Mouse (Mus musculus) hindbrain, embryonic 11.5 days (tissue): ENCODE measurements around the gene Iscu. TPM values are rescaled to one million over a fixed set of nuclear protein-coding genes. Genes with fewer than 3 reads are reported as not detected.
A peak's percentile ranks its signal among the peaks of the same experiment; 100 is the strongest.

Experiments used
- ATAC-seq: fragments of 200-750 bp; cut with Nextera tagmentation; 2 replicates; pipeline ENCODE4 v1.8.0; 2017; ENCODE audit warnings: mild to moderate bottlenecking, moderate TSS enrichment, moderate library complexity; ENCODE audit not compliant: low FRiP score
- DNase-seq: peaks from one replicate; pipeline ENCODE4 v3.0.0-alpha.2; 2015; ENCODE audit warnings: low spot score
- H3K27ac ChIP-seq: fragments of 300-500 bp; sonication (generic); 2 replicates; pipeline ENCODE4 v1.5.1; 2014; ENCODE audit warnings: mild to moderate bottlenecking, low read depth, low read length
- H3K27me3 ChIP-seq: fragments of 300-500 bp; sonication (generic); 2 replicates; pipeline ENCODE4 v1.6.1; 2014; ENCODE audit warnings: mild to moderate bottlenecking, low read length, moderate library complexity, mixed read lengths; ENCODE audit not compliant: control insufficient read depth, insufficient read depth
- H3K36me3 ChIP-seq: fragments of 300-500 bp; sonication (generic); 2 replicates; pipeline ENCODE4 v1.6.1; 2014; ENCODE audit warnings: mild to moderate bottlenecking, low read length, moderate library complexity, mixed read lengths; ENCODE audit not compliant: control insufficient read depth, insufficient read depth
- H3K4me1 ChIP-seq: fragments of 300-500 bp; sonication (generic); replicated peaks from 2 replicates; pipeline ENCODE4 v1.6.1; 2014; ENCODE audit warnings: low read length, mixed read lengths; ENCODE audit not compliant: control insufficient read depth, insufficient read depth
- H3K4me2 ChIP-seq: fragments of 300-500 bp; sonication (generic); replicated peaks from 2 replicates; pipeline ENCODE4 v1.6.1; 2014; ENCODE audit warnings: mild to moderate bottlenecking, low read depth, low read length
- H3K4me3 ChIP-seq: fragments of 300-500 bp; sonication (generic); 2 replicates; pipeline ENCODE4 v1.5.1; 2014; ENCODE audit warnings: low read depth, low read length
- H3K9ac ChIP-seq: fragments of 300-500 bp; sonication (generic); 2 replicates; pipeline ENCODE4 v1.6.1; 2014; ENCODE audit warnings: low read depth, low read length
- H3K9me3 ChIP-seq: fragments of 300-500 bp; sonication (generic); 2 replicates; pipeline ENCODE4 v1.6.1; 2016; ENCODE audit warnings: low read length; ENCODE audit not compliant: control insufficient read depth
- WGBS: fragments of 180-500 bp; shearing (Covaris S2); extraction: QIAGEN DNeasy Blood & Tissue Kit; methylation state at CpG from one replicate; pipeline ENCODE4 v1.1.7; 2014; 5-methylcytosine and 5-hydroxymethylcytosine counted together
- polyA plus RNA-seq: library from polyadenylated mRNA; unstranded; fragments of >200 nt; fragmentation: Nextera tagmentation; extraction: Ambion mirVana; gene quantifications from 2 replicates; pipeline ENCODE4 v1.2.1, GENCODE M21; 2014

Gene Iscu
- 108 TPM in 2 replicates for polyA plus RNA-seq

DNA sequence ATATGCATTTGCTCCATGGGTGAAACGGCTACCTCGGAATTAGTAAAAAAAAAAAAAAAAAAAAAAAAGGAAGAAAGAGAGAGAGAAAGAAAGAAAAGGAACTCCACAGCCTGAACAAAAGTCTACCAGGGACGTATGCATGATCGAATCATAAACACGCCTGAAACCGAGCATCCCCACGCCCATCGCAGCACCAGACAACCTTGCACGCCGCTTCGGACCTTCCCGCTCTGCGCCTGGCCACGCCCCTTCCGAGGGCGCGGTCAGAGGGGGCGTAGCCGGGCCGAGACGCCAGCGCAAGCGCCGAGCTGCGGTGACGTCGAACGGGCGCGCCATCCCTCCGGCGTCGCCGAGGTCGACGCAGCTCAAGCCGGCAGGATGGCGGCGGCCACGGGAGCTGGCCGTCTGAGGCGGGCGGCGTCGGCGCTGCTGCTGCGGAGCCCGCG, at the start of gene Iscu, which contains the start of gene Sart3:
Iscu (plus strand) TSS at position 299 of the 446 bp plus-strand sequence.
Sart3 (minus strand) TSS at position 61 of the 446 bp plus-strand sequence.
- Histone ChIP-seq H3K9me3 (no peaks in the 10 kb centered on the region), H3K4me3 (peak within 1 kb of the TSS; percentile 91), H3K4me2 (peak within 1 kb of the TSS; percentile 87), H3K36me3 (peaks cover 7% of the 10 kb centered on the region), H3K4me1 (peaks cover 2% of the 10 kb centered on the region; the same call in 1 of the 2 replicates), H3K9ac (peak within 1 kb of the TSS; percentile 94), H3K27ac (peak within 1 kb of the TSS; percentile 94), H3K27me3 (no peaks in the 10 kb centered on the region)
- ATAC-seq (peak; percentile 87), DNase-seq (peak; percentile 98)
- WGBS = under 1% methylated on average over 46 of the region's 49 CpGs

DNA sequence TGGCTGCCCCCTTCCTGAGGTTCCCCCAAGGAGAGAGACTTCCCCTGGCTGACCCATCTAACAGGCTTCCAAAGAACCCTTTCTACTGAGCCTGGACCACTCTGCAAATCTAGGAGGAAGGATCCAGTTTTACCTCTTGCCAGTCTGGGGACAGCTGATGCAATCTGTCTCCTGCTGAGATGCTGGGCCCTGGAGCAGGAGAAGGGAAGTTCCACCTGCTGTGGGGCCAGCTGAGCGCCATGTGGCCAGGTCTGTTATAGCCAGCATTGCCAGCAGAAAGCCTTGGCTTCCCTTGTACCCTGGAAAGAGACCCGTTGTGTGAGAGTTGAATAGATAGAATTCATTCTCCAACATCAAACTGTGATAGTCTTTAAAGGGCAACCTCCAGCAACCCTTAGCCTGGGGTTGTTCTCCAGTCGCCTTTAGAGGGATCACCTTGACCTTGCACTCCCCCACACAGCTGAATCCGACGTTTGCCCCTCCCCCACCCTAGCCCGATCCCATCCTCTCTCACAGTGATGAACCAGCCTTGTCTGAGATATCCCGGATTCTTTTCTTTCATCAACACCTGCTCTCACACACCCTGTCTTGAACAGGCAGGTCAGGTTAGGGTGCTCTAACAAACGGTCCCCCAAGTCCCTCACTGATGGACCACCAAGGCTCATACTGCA, 48.8 kb upstream of the Iscu start:
- Histone ChIP-seq H3K4me3 (no peak overlapping the region), H3K27ac (no peak overlapping the region), H3K4me2 (no peak overlapping the region), H3K9me3 (no peaks in the 10 kb centered on the region), H3K9ac (no peak overlapping the region), H3K36me3 (no peaks in the 10 kb centered on the region), H3K4me1 (no peaks in the 10 kb centered on the region), H3K27me3 (no peaks in the 10 kb centered on the region)
- 32% methylated on average over 8 of the region's 8 CpGs for WGBS
- no peak for DNase-seq
- ATAC-seq = no peak

DNA sequence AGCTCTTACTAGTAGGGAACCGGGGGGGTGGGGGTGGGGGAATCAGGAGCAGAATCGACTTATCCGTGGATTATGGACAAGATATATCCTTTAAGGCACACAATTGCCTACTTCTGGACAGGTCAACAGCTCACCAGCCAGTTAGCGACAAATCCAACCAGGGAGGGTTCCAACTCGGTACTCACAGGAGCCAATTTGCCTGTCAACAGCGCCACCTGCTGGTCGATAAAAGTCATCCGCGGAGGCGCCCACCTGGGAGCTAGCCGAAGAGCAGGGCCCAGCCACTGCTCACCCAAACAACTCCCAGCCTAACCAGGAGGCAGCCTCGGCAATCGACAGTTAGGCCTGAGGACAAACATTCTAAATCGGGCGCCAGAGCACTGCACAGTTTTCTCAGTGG, 48.1 kb upstream of the Iscu start, which contains the start of gene 1700069L16Rik:
1700069L16Rik (minus strand) TSS at position 327 of the 400 bp plus-strand sequence.
- ATAC-seq (0 out of 2 replicates have a peak, but pooled peaks have one; percentile 40), DNase-seq (peak; percentile 93)
- Histone ChIP-seq H3K4me2 (no peak within 1 kb of the TSS), H3K9me3 (no peaks in the 10 kb centered on the region), H3K36me3 (no peaks in the 10 kb centered on the region), H3K27ac (no peak within 1 kb of the TSS), H3K9ac (no peak within 1 kb of the TSS), H3K4me3 (no peak within 1 kb of the TSS), H3K27me3 (no peaks in the 10 kb centered on the region), H3K4me1 (no peaks in the 10 kb centered on the region)
- WGBS = 7% methylated on average over 15 of the region's 15 CpGs

GRCm38 (mm10) chr5:113725417-113725816, 47.1 kb upstream of the Iscu start:
- no peaks in the 10 kb centered on the region for H3K36me3 ChIP-seq
- H3K9me3 ChIP-seq = no peaks in the 10 kb centered on the region
- 64% methylated on average over 12 of the region's 12 CpGs for WGBS
- no peak overlapping the region for H3K4me3 ChIP-seq
- no peak overlapping the region for H3K4me2 ChIP-seq
- no peak overlapping the region for H3K27ac ChIP-seq
- H3K4me1 ChIP-seq = no peaks in the 10 kb centered on the region
- no peaks in the 10 kb centered on the region for H3K27me3 ChIP-seq
- H3K9ac ChIP-seq = no peak overlapping the region
- DNase-seq = no peak
- ATAC-seq = no peak

- Histone ChIP-seq H3K9me3 (no peaks in the 10 kb centered on the region), H3K4me2 (no peak overlapping the region), H3K36me3 (no peaks in the 10 kb centered on the region), H3K4me3 (no peak overlapping the region), H3K27me3 (no peaks in the 10 kb centered on the region), H3K27ac (no peak overlapping the region), H3K9ac (no peak overlapping the region), H3K4me1 (no peaks in the 10 kb centered on the region)
- DNase-seq = no peak
- no peak for ATAC-seq
- 72% methylated on average over 6 of the region's 6 CpGs for WGBS
Observed at GRCm38 (mm10) chr5:113726618-113727017, 45.9 kb upstream of the Iscu start.

GRCm38 (mm10) chr5:113727238-113727637, 45.3 kb upstream of the Iscu start:
- Histone ChIP-seq H3K9ac (no peak overlapping the region), H3K4me3 (no peak overlapping the region), H3K4me2 (no peak overlapping the region), H3K36me3 (no peaks in the 10 kb centered on the region), H3K9me3 (no peaks in the 10 kb centered on the region), H3K27ac (no peak overlapping the region), H3K27me3 (no peaks in the 10 kb centered on the region), H3K4me1 (no peaks in the 10 kb centered on the region)
- 69% methylated on average over 12 of the region's 12 CpGs for WGBS
- DNase-seq = no peak
- ATAC-seq = no peak

GRCm38 (mm10) chr5:113728011-113728410, 44.5 kb upstream of the Iscu start:
- no peak for DNase-seq
- Histone ChIP-seq H3K27me3 (no peaks in the 10 kb centered on the region), H3K4me1 (no peaks in the 10 kb centered on the region), H3K27ac (no peak overlapping the region), H3K36me3 (no peaks in the 10 kb centered on the region), H3K9me3 (no peaks in the 10 kb centered on the region), H3K9ac (no peak overlapping the region), H3K4me2 (no peak overlapping the region), H3K4me3 (no peak overlapping the region)
- ATAC-seq = no peak
- WGBS = 79% methylated on average over 7 of the region's 7 CpGs

GRCm38 (mm10) chr5:113728691-113729090, 43.9 kb upstream of the Iscu start:
- DNase-seq = no peak
- Histone ChIP-seq H3K27ac (no peak overlapping the region), H3K36me3 (no peaks in the 10 kb centered on the region), H3K9me3 (no peaks in the 10 kb centered on the region), H3K4me3 (no peak overlapping the region), H3K9ac (no peak overlapping the region), H3K4me1 (no peaks in the 10 kb centered on the region), H3K4me2 (no peak overlapping the region), H3K27me3 (no peaks in the 10 kb centered on the region)
- 92% methylated on average over 7 of the region's 7 CpGs for WGBS
- no peak for ATAC-seq

GRCm38 (mm10) chr5:113730641-113731121, 41.9 kb upstream of the Iscu start:
- no peak overlapping the region for H3K4me2 ChIP-seq
- ATAC-seq (no peak), DNase-seq (no peak)
- no peak overlapping the region for H3K9ac ChIP-seq
- no peaks in the 10 kb centered on the region for H3K4me1 ChIP-seq
- no peak overlapping the region for H3K4me3 ChIP-seq
- no peaks in the 10 kb centered on the region for H3K9me3 ChIP-seq
- H3K36me3 ChIP-seq = no peaks in the 10 kb centered on the region
- H3K27ac ChIP-seq = no peak overlapping the region
- 69% methylated on average over 7 of the region's 7 CpGs for WGBS
- no peaks in the 10 kb centered on the region for H3K27me3 ChIP-seq
